Mouse (Mus musculus) duodenum, adult 2 months (tissue): ENCODE measurements around the gene Wnt5a. TPM values are rescaled to one million over a fixed set of nuclear protein-coding genes. Genes with fewer than 3 reads are reported as not detected.

Source experiments
- polyA plus RNA-seq: library from polyadenylated mRNA; depleted of rRNA; stranded (reverse); fragments of >200 nt; gene quantifications from 2 replicates; pipeline ENCODE4 v1.2.3, GENCODE M21; 2012; ENCODE audit warnings: low replicate concordance; rRNA removed

The Wnt5a gene
- polyA plus RNA-seq: 3.7 and 5.5 TPM in 2 replicates

DNA sequence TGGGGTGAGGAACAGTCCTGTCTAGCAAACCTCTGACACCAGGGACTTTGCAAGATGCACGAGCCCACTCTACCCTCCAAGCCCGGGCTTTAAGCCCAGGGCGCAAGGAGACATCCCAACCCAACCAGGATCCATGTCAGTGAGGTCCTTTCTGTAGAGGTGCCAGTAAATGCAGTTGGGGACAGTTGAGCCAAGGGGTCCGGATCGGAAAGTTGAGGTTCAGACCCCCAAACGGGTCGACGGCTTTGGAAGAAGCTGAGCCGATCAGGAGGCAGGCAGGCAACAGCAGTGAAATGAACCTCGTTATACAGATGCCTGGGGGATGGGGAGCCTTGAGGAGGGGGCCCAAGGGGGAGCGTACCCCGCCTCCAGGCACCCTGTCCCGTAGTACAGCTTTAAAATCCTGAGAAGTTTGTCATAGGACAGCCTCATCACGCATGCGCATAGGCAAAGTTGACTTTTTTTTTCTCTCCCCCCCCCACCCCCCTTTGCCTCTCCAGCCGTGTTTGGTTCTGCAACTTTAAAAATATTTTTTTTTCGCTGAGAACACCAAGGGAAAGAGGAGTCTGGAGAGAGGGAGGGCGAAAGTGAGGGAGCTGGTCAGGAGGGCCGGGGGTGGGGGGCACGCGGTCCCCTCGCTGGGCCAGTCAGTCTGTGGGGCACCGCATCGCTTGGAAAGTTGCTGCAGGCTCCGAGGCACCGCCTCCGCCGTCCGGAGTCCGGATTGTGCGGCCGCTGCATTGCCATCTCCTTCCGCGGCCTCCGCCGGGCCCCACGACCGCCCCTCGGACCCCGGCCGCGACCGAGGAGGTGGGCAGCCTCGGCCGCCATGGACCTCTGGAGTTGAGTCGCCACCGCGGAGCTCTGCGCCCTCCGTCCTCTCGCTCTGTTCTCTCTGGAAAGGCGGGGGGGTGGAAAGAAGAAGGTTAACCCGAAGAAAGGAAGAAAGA, at the start of gene Wnt5a:
TSS of gene Wnt5a (plus strand) at position 650 of the 950 bp plus-strand sequence.

